Mouse (Mus musculus): ENCODE data around the gene Atxn10. TPM values are rescaled to one million over a fixed set of nuclear protein-coding genes. Genes with fewer than 3 reads are reported as not detected.
"Not testable (repeated sequence)": the region's sequence is repeated elsewhere in the genome, so short reads cannot be mapped to it uniquely, and the experiment has no call there.

Gene Atxn10
- 100 to 1,000 TPM; 119 to 127 TPM for total RNA-seq (2021)

GRCm38 (mm10) chr15:85335671-85336300 is at the start of gene Atxn10:
Gene Atxn10, plus strand, starts transcription at chr15:85336245.
- DNase-seq, result peak; percentile 21

GRCm38 (mm10) chr15:85294632-85295031 is 41.4 kb upstream of the Atxn10 start:
- no peak for DNase-seq

GRCm38 (mm10) chr15:85295544-85295943 is 40.5 kb upstream of the Atxn10 start:
- no peak for DNase-seq

- DNase-seq, result no peak
These were observed 40.1 kb upstream of the Atxn10 start for GRCm38 (mm10) chr15:85295977-85296376.

- no peak for DNase-seq
These were observed 39.5 kb upstream of the Atxn10 start for GRCm38 (mm10) chr15:85296538-85296937.

GRCm38 (mm10) chr15:85298167-85298781 is 37.8 kb upstream of the Atxn10 start:
- DNase-seq, result no peak

- no peak for DNase-seq
These were observed 37.1 kb upstream of the Atxn10 start for GRCm38 (mm10) chr15:85298946-85299345.

GRCm38 (mm10) chr15:85303241-85303640 is 32.8 kb upstream of the Atxn10 start:
- DNase-seq, result no peak

- no peak for DNase-seq
These were observed 32.1 kb upstream of the Atxn10 start for GRCm38 (mm10) chr15:85303976-85304375.

- no peak for DNase-seq
These were observed 28.9 kb upstream of the Atxn10 start for GRCm38 (mm10) chr15:85307061-85307660.

GRCm38 (mm10) chr15:85311058-85311657 is 24.9 kb upstream of the Atxn10 start:
- no peak for DNase-seq

GRCm38 (mm10) chr15:85315378-85316025 is 20.5 kb upstream of the Atxn10 start:
- peak; percentile 85 for DNase-seq

- no peak for DNase-seq
These were observed 19.5 kb upstream of the Atxn10 start for GRCm38 (mm10) chr15:85316342-85317140.

GRCm38 (mm10) chr15:85319924-85320668 is 15.9 kb upstream of the Atxn10 start:
- no peak for DNase-seq

GRCm38 (mm10) chr15:85323214-85323613 is 12.8 kb upstream of the Atxn10 start:
- DNase-seq, result no peak

- no peak for DNase-seq
These were observed 11.6 kb upstream of the Atxn10 start for GRCm38 (mm10) chr15:85324426-85324825.

- DNase-seq, result no peak
These were observed 8.2 kb upstream of the Atxn10 start for GRCm38 (mm10) chr15:85327808-85328207.

GRCm38 (mm10) chr15:85328455-85328854 is 7.6 kb upstream of the Atxn10 start:
- peak; percentile 24 for DNase-seq

- no peak for DNase-seq
These were observed 6.9 kb upstream of the Atxn10 start for GRCm38 (mm10) chr15:85329096-85329495.

- DNase-seq, result no peak
These were observed 6.0 kb upstream of the Atxn10 start for GRCm38 (mm10) chr15:85330024-85330423.

GRCm38 (mm10) chr15:85333511-85333910 is 2.5 kb upstream of the Atxn10 start:
- not testable (repeated sequence) for DNase-seq
